Mouse (Mus musculus) MEL (cell line): ENCODE measurements around the gene Cep350. TPM values are rescaled to one million over a fixed set of nuclear protein-coding genes. Genes with fewer than 3 reads are reported as not detected.
A peak's percentile ranks its signal among the peaks of the same experiment; 100 is the strongest.

Source experiments
- DNase-seq: peaks from one replicate; pipeline ENCODE4 v3.0.0; 2011; ENCODE audit warnings: low read depth, low spot score
- H3K27ac ChIP-seq: 2 replicates; pipeline ENCODE4 v1.5.1; 2012; ENCODE audit warnings: low read depth, mild to moderate bottlenecking, control low read depth, low read length, moderate library complexity; ENCODE audit not compliant: control insufficient read depth
- H3K27me3 ChIP-seq, 2 experiments: fragments of 150-350 bp in 1 of 2; sonication (generic) in 1 of 2; 2 replicates each; pipeline ENCODE4 v1.6.1; 2012; ENCODE audit warnings: low read length in 2 of 2, mild to moderate bottlenecking in 2 of 2, improper control_type of control experiment in 1 of 2, moderate library complexity in 1 of 2; ENCODE audit not compliant: insufficient read depth in 2 of 2, control insufficient read depth in 1 of 2
- H3K36me3 ChIP-seq, 2 experiments: 2 replicates each; pipeline ENCODE4 v1.6.1; 2012 to 2014; ENCODE audit warnings: low read length in 2 of 2, improper control_type of control experiment in 1 of 2, inconsistent platforms in 1 of 2, mild to moderate bottlenecking in 1 of 2; ENCODE audit not compliant: insufficient read depth in 2 of 2, control insufficient read depth in 1 of 2
- H3K4me1 ChIP-seq, 2 experiments: fragments of 150-350 bp in 1 of 2; sonication (generic) in 1 of 2; 2 replicates each; pipeline ENCODE4 v1.6.1; 2012; ENCODE audit warnings: low read length in 2 of 2, improper control_type of control experiment in 1 of 2, mild to moderate bottlenecking in 1 of 2; ENCODE audit not compliant: insufficient read depth in 2 of 2, control insufficient read depth in 1 of 2
- H3K4me3 ChIP-seq, 2 experiments: fragments of 150-350 bp in 1 of 2; sonication (generic) in 1 of 2; 2 replicates each; pipeline ENCODE4 v1.5.1; 2012; ENCODE audit warnings: low read depth in 2 of 2, low read length in 2 of 2, mild to moderate bottlenecking in 2 of 2, moderate library complexity in 2 of 2, control low read depth in 1 of 2, improper control_type of control experiment in 1 of 2; ENCODE audit not compliant: control insufficient read depth in 1 of 2, insufficient read depth in 1 of 2
- H3K79me2 ChIP-seq: 2 replicates; pipeline ENCODE4 v1.6.1; 2012; ENCODE audit warnings: mild to moderate bottlenecking, low read length, moderate library complexity; ENCODE audit not compliant: control insufficient read depth, poor library complexity, insufficient read depth
- H3K9ac ChIP-seq: 2 replicates; pipeline ENCODE4 v1.6.1; 2012; ENCODE audit warnings: low read depth, mild to moderate bottlenecking, control low read depth, low read length, moderate library complexity; ENCODE audit not compliant: control insufficient read depth, poor library complexity, severe bottlenecking
- H3K9me3 ChIP-seq: fragments of 150-350 bp; sonication (generic); replicated peaks from 2 replicates; pipeline ENCODE4 v1.6.1; 2012; ENCODE audit warnings: mild to moderate bottlenecking, low read length, improper control_type of control experiment, moderate library complexity; ENCODE audit not compliant: insufficient read depth
- BHLHE40 ChIP-seq: IDR thresholded peaks from 2 replicates; pipeline ENCODE4 v1.6.1; 2012; ENCODE audit warnings: low read depth, mild to moderate bottlenecking, inconsistent platforms, low read length, improper control_type of control experiment, borderline replicate concordance
- CHD1 ChIP-seq: IDR thresholded peaks from 2 replicates; pipeline ENCODE4 v1.6.1; 2012; ENCODE audit warnings: low read depth, mild to moderate bottlenecking, inconsistent platforms, low read length, improper control_type of control experiment
- ELF1 ChIP-seq: IDR thresholded peaks from 2 replicates; pipeline ENCODE4 v1.6.1; 2014; ENCODE audit warnings: low read depth, mild to moderate bottlenecking, inconsistent platforms, low read length, improper control_type of control experiment, moderate library complexity
- EP300 ChIP-seq, 2 experiments: IDR thresholded peaks; 2 replicates each; pipeline ENCODE4 v1.6.1; 2011; ENCODE audit warnings: improper control_type of control experiment in 2 of 2, low read length in 2 of 2, low read depth in 1 of 2, mild to moderate bottlenecking in 1 of 2
- ETS1 ChIP-seq: IDR thresholded peaks from 2 replicates; pipeline ENCODE4 v1.6.1; 2012; ENCODE audit warnings: low read depth, mild to moderate bottlenecking, inconsistent platforms, low read length, improper control_type of control experiment, moderate library complexity
- HCFC1 ChIP-seq: IDR thresholded peaks from 2 replicates; pipeline ENCODE4 v1.6.1; 2012; ENCODE audit warnings: low read depth, mild to moderate bottlenecking, inconsistent platforms, low read length, improper control_type of control experiment, moderate library complexity
- KAT2A ChIP-seq: conservative IDR thresholded peaks from 2 replicates; pipeline ENCODE4 v1.6.1; 2012; ENCODE audit warnings: low read depth, low read length, improper control_type of control experiment, inconsistent platforms
- MAFK ChIP-seq: IDR thresholded peaks from 2 replicates; pipeline ENCODE4 v1.6.1; 2011; ENCODE audit warnings: low read depth, mild to moderate bottlenecking, low read length, improper control_type of control experiment, borderline replicate concordance
- MAZ ChIP-seq: IDR thresholded peaks from 2 replicates; pipeline ENCODE4 v1.6.1; 2012; ENCODE audit warnings: low read depth, mild to moderate bottlenecking, inconsistent platforms, low read length, improper control_type of control experiment
- MEF2A ChIP-seq: IDR thresholded peaks from 2 replicates; pipeline ENCODE4 v1.6.1; 2014; ENCODE audit warnings: low read depth, mild to moderate bottlenecking, inconsistent platforms, low read length, improper control_type of control experiment; ENCODE audit not compliant: poor library complexity, insufficient replicate concordance, severe bottlenecking; ENCODE audit errors: extremely low read depth
- MYB ChIP-seq: IDR thresholded peaks from 2 replicates; pipeline ENCODE4 v1.6.1; 2011; ENCODE audit warnings: mild to moderate bottlenecking, low read depth, low read length, improper control_type of control experiment
- POLR2A ChIP-seq, 2 experiments: IDR thresholded peaks; 2 replicates each; pipeline ENCODE4 v1.6.1; 2011 to 2012; ENCODE audit warnings: low read length in 2 of 2, mild to moderate bottlenecking in 2 of 2, control low read depth in 1 of 2, improper control_type of control experiment in 1 of 2, low read depth in 1 of 2, moderate library complexity in 1 of 2; ENCODE audit not compliant: control insufficient read depth in 1 of 2, insufficient read depth in 1 of 2, poor library complexity in 1 of 2
- POLR2AphosphoS2 ChIP-seq: IDR thresholded peaks from 2 replicates; pipeline ENCODE4 v1.6.1; 2011; ENCODE audit warnings: low read length, improper control_type of control experiment
- SIN3A ChIP-seq: IDR thresholded peaks from 2 replicates; pipeline ENCODE4 v1.6.1; 2012; ENCODE audit warnings: low read length, improper control_type of control experiment, inconsistent platforms
- SMC3 ChIP-seq: IDR thresholded peaks from 2 replicates; pipeline ENCODE4 v1.6.1; 2011; ENCODE audit warnings: low read depth, low read length, improper control_type of control experiment
- TAL1 ChIP-seq: IDR thresholded peaks from 2 replicates; pipeline ENCODE4 v1.6.1; 2012; ENCODE audit warnings: mild to moderate bottlenecking, inconsistent platforms, low read length, moderate library complexity, mixed read lengths
- TBP ChIP-seq: IDR thresholded peaks from 2 replicates; pipeline ENCODE4 v1.8.0; 2011; ENCODE audit warnings: low read depth, low read length, improper control_type of control experiment
- UBTF ChIP-seq: IDR thresholded peaks from 2 replicates; pipeline ENCODE4 v1.6.1; 2012; ENCODE audit warnings: low read depth, mild to moderate bottlenecking, inconsistent platforms, low read length, improper control_type of control experiment, moderate library complexity, borderline replicate concordance; ENCODE audit not compliant: insufficient read depth
- USF1 ChIP-seq: IDR thresholded peaks from 2 replicates; pipeline ENCODE4 v1.6.1; 2014; ENCODE audit warnings: low read depth, mild to moderate bottlenecking, inconsistent platforms, low read length, improper control_type of control experiment, moderate library complexity
- ZKSCAN1 ChIP-seq: IDR thresholded peaks from 2 replicates; pipeline ENCODE4 v1.6.1; 2012; ENCODE audit warnings: low read depth, mild to moderate bottlenecking, inconsistent platforms, low read length, improper control_type of control experiment, moderate library complexity
- ZMIZ1 ChIP-seq: IDR thresholded peaks from 2 replicates; pipeline ENCODE4 v1.6.1; 2012; ENCODE audit warnings: low read depth, mild to moderate bottlenecking, inconsistent platforms, low read length, improper control_type of control experiment, moderate library complexity
- ZNF384 ChIP-seq: IDR thresholded peaks from 2 replicates; pipeline ENCODE4 v1.6.1; 2012; ENCODE audit warnings: low read depth, mild to moderate bottlenecking, inconsistent platforms, low read length, improper control_type of control experiment
- polyA plus RNA-seq, 2 experiments: library from polyadenylated mRNA; stranded (reverse) in 1 of 2; unstranded in 1 of 2; fragments of >175 nt in 1 of 2; fragments of >200 nt in 1 of 2; gene quantifications; 2 replicates each; pipeline versions ENCODE4 v1.2.1 to v1.2.4; 2012; ENCODE audit warnings: low replicate concordance in 2 of 2, low read depth in 1 of 2; ENCODE audit not compliant: insufficient read length in 2 of 2, insufficient read depth in 1 of 2, missing spikeins in 1 of 2
- total RNA-seq: library from RNA; depleted of rRNA; stranded (reverse); fragments of 300-350 nt; gene quantifications from 2 replicates; pipeline ENCODE4 v1.2.3, GENCODE M21; 2012

Gene Cep350
- total and polyA plus RNA-seq, 3 experiments = 4.3 to 110 (median 9.7) TPM

GRCm38 (mm10) chr1:155901348-155901747 is 71.7 kb downstream of the Cep350 start:
- no peak for TF ChIP-seq ZKSCAN1
- TF ChIP-seq POLR2A (IDR thresholded peaks at IDR 0.05; ENCODE audit: control insufficient read depth in 1 of 2, insufficient read depth in 1 of 2, low read depth in 1 of 2, low read length in 2 of 2, poor library complexity in 1 of 2) = no peak
- H3K36me3 ChIP-seq = peaks cover 0 to 12% of the 10 kb centered on the region in 2 experiments; a peak in 2 of 4 replicates
- H3K9me3 ChIP-seq = no peaks in the 10 kb centered on the region
- H3K9ac ChIP-seq = no peak overlapping the region
- no peaks in the 10 kb centered on the region for H3K79me2 ChIP-seq
- no peaks in the 10 kb centered on the region for H3K27me3 ChIP-seq
- no peak overlapping the region for H3K27ac ChIP-seq
- no peak overlapping the region for H3K4me3 ChIP-seq
- DNase-seq = no peak
- H3K4me1 ChIP-seq = no peaks in the 10 kb centered on the region

GRCm38 (mm10) chr1:155894382-155894781 is 78.7 kb downstream of the Cep350 start:
- peak; percentile 7 for DNase-seq
- TF ChIP-seq MAFK (no peak), MEF2A (no peak), ETS1 (no peak), CHD1 (no peak), ZNF384 (no peak), HCFC1 (no peak), ELF1 (no peak), EP300 (IDR thresholded peaks at IDR 0.05; ENCODE audit: low read depth in 1 of 2, low read length in 2 of 2) (no peak), BHLHE40 (no peak), SMC3 (no peak), UBTF (no peak), USF1 (no peak), MYB (no peak), POLR2AphosphoS2 (no peak), ZMIZ1 (no peak), MAZ (no peak), KAT2A (no peak), SIN3A (no peak), TBP (no peak), TAL1 (no peak)
- Histone ChIP-seq H3K27me3 (no peaks in the 10 kb centered on the region), H3K27ac (no peak overlapping the region), H3K36me3 (peaks cover 0 to 13% of the 10 kb centered on the region in 2 experiments; a peak in 2 of 4 replicates), H3K4me3 (no peak overlapping the region), H3K79me2 (no peaks in the 10 kb centered on the region), H3K9ac (no peak overlapping the region), H3K4me1 (no peaks in the 10 kb centered on the region), H3K9me3 (no peaks in the 10 kb centered on the region)
